Mouse (Mus musculus) 3T3-L1 (cell line): ENCODE data around the gene Map6.

ENCODE experiments used
- DNase-seq: peaks from one replicate; pipeline ENCODE4 v3.0.0-alpha.2; 2015; ENCODE audit warnings: low read depth, low spot score

The Map6 gene

GRCm38 (mm10) chr7:99267251-99267896 lies at the start of gene Map6:
Gene Map6, plus strand, starts transcription at chr7:99267447.
- no peak for DNase-seq

GRCm38 (mm10) chr7:99224225-99224624 lies 43.0 kb upstream of the Map6 start:
- DNase-seq: no peak

- DNase-seq: no peak
Observed at GRCm38 (mm10) chr7:99224648-99225190, 42.5 kb upstream of the Map6 start.

DNA sequence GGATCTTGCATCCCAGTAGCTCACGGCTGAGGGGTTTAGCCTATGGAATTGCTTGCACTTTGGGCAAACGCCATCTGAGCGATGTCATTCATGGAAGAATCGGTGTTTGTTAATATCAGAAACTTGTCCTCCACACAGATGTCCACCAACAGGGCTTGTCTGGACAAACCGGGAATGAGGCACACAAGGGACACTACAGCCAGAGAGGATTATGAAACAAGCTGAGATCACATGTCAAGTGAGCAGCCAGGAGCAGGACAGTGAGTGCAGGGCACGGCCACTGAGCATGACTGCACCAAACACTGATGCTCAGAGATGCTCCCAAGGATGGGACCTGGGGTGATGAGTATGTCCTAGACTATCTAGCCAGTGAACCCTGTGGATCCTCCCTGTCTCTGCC lies 41.8 kb upstream of the Map6 start:
- no peak for DNase-seq

GRCm38 (mm10) chr7:99226662-99227061 lies 40.6 kb upstream of the Map6 start:
- no peak for DNase-seq

- DNase-seq: no peak
Observed at GRCm38 (mm10) chr7:99227267-99227666, 40.0 kb upstream of the Map6 start.

- no peak for DNase-seq
Observed at GRCm38 (mm10) chr7:99228825-99229224, 38.4 kb upstream of the Map6 start.

DNA sequence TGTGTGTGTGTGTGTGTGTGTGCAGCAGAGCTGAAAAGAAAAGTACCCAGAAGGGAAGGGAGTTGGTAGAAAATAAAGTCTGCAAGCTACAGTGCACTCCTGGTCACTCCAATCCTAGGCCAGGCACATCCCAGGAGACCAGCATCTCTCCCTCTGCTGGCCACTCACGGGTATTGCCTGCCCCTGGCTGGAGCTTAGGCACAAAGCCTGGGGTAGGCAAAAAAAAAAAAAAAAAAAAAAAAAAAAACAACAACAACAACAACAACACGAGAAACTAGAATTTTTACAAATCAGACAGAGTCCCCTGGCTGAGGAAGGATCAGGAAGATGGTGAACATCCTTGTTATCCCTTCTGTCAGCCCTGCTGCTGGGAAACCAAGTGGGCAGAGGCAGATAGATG lies 37.8 kb upstream of the Map6 start:
- peak; percentile 69 for DNase-seq

DNA sequence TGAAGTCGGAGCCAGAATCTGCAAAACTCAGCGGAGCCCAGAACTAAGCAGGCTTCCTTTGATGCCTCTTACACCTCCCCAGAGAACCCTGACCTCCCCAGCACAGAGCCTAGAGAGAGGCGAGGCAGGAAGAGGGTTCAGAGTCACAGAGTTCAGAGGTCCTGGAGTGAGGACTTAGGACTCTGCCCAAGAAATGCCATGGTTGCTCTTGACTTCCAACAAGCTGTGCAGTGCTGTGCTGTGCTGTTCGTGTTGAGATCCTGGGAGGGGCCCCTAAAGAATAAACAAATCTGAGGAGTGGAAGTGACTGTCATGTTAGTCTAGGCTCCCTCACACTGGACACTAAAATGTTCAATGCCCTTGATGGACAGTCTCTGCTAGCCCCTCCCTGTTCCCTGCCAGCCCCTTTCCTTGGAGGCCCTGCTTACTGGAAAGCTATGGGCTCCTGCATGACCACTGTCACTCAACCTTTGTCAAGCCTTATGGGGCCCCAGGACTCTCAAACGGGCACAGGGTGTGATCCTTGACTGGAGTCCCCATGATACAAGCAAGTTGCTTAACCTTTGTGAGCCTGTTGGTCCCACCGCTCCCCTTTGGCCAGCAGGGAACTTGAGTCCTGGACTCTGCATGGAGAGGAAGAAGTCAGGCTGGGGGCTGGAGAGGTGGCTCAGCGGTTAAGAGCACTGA lies 37.0 kb upstream of the Map6 start:
- no peak for DNase-seq

DNA sequence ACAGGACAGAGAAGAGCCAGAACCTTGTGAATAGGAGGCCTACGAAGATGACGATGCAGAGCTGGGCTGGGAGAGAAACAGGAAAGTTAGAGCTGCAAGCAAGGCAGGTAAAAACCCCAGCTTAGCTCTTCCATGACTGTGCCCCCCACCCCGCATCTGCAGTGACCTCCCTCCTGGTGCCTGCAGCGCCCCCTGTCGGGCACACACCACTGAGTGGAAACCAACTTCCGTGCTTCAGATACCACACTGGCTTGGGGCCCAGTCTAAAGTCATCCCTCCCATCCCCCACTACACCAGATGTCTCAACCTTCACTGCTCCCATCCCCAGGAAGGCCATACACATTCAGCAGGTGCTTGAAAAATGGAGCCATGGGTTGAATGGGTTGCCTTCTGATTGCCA lies 34.7 kb upstream of the Map6 start:
- no peak for DNase-seq

- no peak for DNase-seq
Observed at GRCm38 (mm10) chr7:99234916-99235315, 32.3 kb upstream of the Map6 start.

DNA sequence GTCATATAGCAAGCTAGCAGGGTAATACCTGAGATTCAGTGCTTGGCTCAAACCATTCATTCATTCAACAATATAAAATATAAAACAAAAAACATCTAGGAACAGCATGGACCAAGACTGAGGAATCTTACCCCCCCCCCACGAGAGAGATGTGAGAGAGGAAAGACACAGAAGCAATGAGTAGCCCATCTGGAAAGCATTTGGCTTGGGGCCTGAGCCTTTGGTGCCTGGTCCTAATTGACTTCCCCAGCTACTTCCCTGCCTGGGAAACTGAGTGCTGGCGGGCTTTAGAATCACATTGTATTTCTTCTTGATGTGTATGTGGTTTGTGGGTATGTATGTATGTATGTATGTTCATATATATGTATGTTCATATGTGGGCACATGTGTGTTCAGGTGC lies 31.6 kb upstream of the Map6 start:
- DNase-seq: no peak

- DNase-seq: no peak
Observed at GRCm38 (mm10) chr7:99236888-99237660, 30.2 kb upstream of the Map6 start.

GRCm38 (mm10) chr7:99238417-99238816 lies 28.8 kb upstream of the Map6 start, which contains the start of gene Mogat2:
Gene Mogat2, minus strand, starts transcription at chr7:99238619.
- DNase-seq: no peak

GRCm38 (mm10) chr7:99242097-99242496 lies 25.1 kb upstream of the Map6 start:
- no peak for DNase-seq

GRCm38 (mm10) chr7:99248157-99248742 lies 19.0 kb upstream of the Map6 start:
- DNase-seq: peak; percentile 6

DNA sequence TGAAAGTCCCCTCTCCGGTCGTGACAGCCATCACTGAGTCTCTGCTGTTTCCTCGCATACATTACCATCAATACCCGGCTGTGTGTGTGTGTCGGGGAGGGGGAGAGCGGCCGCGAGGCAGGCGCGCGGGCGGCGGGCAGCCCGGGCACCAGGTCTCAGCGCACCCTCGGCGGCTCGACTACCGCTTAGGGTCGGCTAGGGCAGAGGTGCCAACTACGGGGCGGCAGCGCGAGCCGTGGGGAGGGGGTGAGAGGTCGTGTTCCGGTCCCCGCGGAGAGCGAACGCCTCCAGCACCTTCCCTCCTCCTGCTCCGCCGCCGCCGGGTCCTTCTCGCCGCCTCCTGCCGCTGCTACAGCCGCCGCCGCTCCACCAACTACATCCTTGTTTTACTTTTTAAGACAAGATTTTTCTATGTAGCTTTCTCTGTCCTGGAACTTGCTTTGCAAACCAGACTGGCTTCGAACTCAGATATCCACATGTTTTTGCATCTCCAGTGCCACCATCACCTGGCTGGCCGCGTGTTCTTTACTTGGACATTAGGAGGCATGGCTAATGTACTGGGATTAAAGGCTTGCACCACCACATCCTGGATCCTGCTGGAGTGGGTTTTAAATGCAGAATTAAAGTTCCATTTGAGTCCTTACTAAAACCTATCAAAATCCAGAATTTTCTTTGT lies 18.2 kb upstream of the Map6 start:
- no peak for DNase-seq

DNA sequence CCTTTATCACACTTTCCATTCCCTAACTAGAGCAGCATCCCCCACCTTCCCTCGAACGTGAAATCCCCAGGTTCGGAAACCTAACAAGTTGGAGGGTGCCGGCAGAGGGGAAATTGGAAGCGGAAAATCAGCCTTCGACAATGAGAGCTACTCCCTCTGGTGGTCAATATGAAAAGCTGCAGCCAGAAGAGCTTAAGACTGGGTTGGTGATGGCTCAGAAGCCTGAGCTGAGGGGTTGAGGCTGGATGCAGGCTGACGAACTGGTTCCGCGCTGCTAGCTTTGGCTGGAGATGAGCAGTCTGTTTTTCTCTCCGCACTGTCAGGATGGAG lies 17.7 kb upstream of the Map6 start:
- peak; percentile 55 for DNase-seq

GRCm38 (mm10) chr7:99250386-99250785 lies 16.9 kb upstream of the Map6 start:
- no peak for DNase-seq

DNA sequence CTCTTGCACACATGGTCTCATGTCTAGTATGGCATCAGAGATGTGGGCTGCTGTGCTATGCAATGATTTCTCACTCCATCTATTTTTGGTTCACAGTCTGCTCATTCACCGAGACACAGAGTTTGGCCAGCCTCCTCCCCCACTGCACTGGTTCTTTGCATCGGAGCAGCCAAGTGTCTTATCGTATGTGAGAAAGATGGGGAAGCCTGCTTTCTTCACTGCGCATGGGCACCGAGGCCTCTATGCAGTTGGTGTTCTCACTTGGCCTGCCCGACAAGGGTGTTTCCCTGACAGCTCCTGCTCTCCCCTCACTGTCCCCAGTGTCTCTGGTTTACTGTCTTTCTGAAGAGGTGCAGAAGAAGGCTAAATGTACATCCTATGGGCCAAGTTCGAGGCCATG lies 12.2 kb upstream of the Map6 start:
- no peak for DNase-seq

GRCm38 (mm10) chr7:99261900-99262299 lies 5.3 kb upstream of the Map6 start:
- DNase-seq: no peak

- DNase-seq: no peak
Observed at GRCm38 (mm10) chr7:99263509-99263908, 3.7 kb upstream of the Map6 start.
